Mouse (Mus musculus) limb, embryonic 14.5 days (tissue): ENCODE measurements around the gene Ctxn1. TPM values are rescaled to one million over a fixed set of nuclear protein-coding genes. Genes with fewer than 3 reads are reported as not detected.

Experiments used
- ATAC-seq: fragments of 200-750 bp; cut with Nextera tagmentation; 2 replicates; pipeline ENCODE4 v1.8.0; 2017; ENCODE audit warnings: low read depth, moderate number of reproducible peaks, moderate TSS enrichment; ENCODE audit not compliant: low FRiP score
- DNase-seq: peaks from one replicate; pipeline ENCODE4 v3.0.0-alpha.2; 2015; ENCODE audit warnings: low spot score
- H3K27ac ChIP-seq: fragments of 300-500 bp; sonication (generic); replicated peaks from 2 replicates; pipeline ENCODE4 v1.5.1; 2014; ENCODE audit warnings: low read depth, mild to moderate bottlenecking, low read length, moderate library complexity, mixed read lengths
- H3K27me3 ChIP-seq: fragments of 300-500 bp; sonication (generic); 2 replicates; pipeline ENCODE4 v1.6.1; 2014; ENCODE audit warnings: low read length, mixed read lengths; ENCODE audit not compliant: control insufficient read depth, insufficient read depth
- H3K36me3 ChIP-seq: fragments of 300-500 bp; sonication (generic); 2 replicates; pipeline ENCODE4 v1.6.1; 2014; ENCODE audit warnings: mild to moderate bottlenecking, low read length, moderate library complexity, mixed read lengths; ENCODE audit not compliant: control insufficient read depth, insufficient read depth
- H3K4me1 ChIP-seq: fragments of 300-500 bp; sonication (generic); 2 replicates; pipeline ENCODE4 v1.6.1; 2014; ENCODE audit warnings: antibody characterized with exemption, low read length, mixed read lengths; ENCODE audit not compliant: control insufficient read depth, insufficient read depth
- H3K4me2 ChIP-seq: fragments of 300-500 bp; sonication (generic); replicated peaks from 2 replicates; pipeline ENCODE4 v1.6.1; 2014; ENCODE audit warnings: low read depth, mild to moderate bottlenecking, low read length, moderate library complexity; ENCODE audit not compliant: severe bottlenecking
- H3K4me3 ChIP-seq: fragments of 300-500 bp; sonication (generic); replicated peaks from 2 replicates; pipeline ENCODE4 v1.5.1; 2014; ENCODE audit warnings: low read length
- H3K9ac ChIP-seq: fragments of 300-500 bp; sonication (generic); 2 replicates; pipeline ENCODE4 v1.6.1; 2014; ENCODE audit warnings: mild to moderate bottlenecking, low read depth, low read length, moderate library complexity; ENCODE audit not compliant: severe bottlenecking
- H3K9me3 ChIP-seq: fragments of 300-500 bp; sonication (generic); 2 replicates; pipeline ENCODE4 v1.6.1; 2016; ENCODE audit warnings: low read length; ENCODE audit not compliant: control insufficient read depth
- POLR2A ChIP-seq: fragments of 200-500 bp; IDR thresholded peaks from 2 replicates; pipeline ENCODE4 v1.8.0; 2012; ENCODE audit warnings: inconsistent platforms, mild to moderate bottlenecking, moderate library complexity, borderline replicate concordance; ENCODE audit not compliant: insufficient read depth, insufficient read length; ENCODE audit errors: extremely low read depth
- WGBS: fragments of 180-500 bp; shearing (Covaris S2); extraction: QIAGEN DNeasy Blood & Tissue Kit; methylation state at CpG from one replicate; pipeline ENCODE4 v1.1.7; 2014; 5-methylcytosine and 5-hydroxymethylcytosine counted together
- polyA plus RNA-seq, 2 experiments: library from polyadenylated mRNA; depleted of rRNA in 1 of 2; stranded (reverse) in 1 of 2; unstranded in 1 of 2; fragments of >200 nt; fragmentation: Nextera tagmentation in 1 of 2; extraction: Ambion mirVana in 1 of 2; gene quantifications; 2 replicates each; pipeline versions ENCODE4 v1.2.1 to v1.2.3; 2012 to 2014

Gene Ctxn1
- polyA plus RNA-seq (2012; rRNA removed) (102 and 151 TPM in 2 replicates), polyA plus RNA-seq (2014; fragmentation: Nextera tagmentation; extraction: Ambion mirVana) (54.9 and 62.4 TPM in 2 replicates)

DNA sequence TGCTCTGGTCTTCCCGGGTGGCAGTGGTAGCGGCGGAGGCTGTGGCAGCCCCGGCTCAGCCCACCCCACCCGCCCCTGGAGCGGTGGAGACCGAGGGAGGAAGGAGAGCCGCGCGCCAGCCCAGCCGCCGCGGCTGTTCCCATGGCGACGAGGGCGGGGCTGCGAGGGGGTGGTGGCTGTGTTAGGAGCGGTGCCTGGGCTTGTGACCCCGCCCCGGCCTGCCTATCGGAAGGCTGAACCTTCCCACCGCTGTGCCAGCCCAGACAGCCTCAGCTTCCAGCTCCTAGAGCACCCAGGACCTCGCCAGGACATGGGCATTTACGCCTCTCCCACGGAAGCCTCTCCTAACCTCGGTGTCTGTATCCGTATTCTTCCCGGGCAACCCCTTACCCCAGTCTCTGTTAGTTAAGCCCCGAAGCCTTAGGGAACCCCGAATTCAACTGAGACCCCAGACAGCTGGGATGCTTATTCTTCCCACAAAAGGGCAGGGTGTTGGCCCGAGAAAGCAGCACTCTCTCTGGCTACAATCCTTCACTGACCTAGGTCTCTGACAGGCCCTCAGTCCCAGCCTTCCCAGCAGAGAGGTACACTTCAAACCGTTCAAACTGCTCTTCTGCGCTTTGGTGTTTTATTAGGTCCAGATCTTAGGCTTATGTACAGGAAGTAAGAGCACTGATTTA lies at the start of gene Ctxn1:
TSS of gene Ctxn1 (minus strand) at position 150 of the 680 bp plus-strand sequence.
- DNase-seq (peak; percentile 91), ATAC-seq (peak; percentile 93)
- H3K9me3 ChIP-seq: no peaks in the 10 kb centered on the region
- WGBS: 4% methylated on average over 21 of the region's 33 CpGs
- H3K27ac ChIP-seq: peak within 1 kb of the TSS; percentile 77
- peaks cover 70% of the 10 kb centered on the region for H3K36me3 ChIP-seq
- peak within 1 kb of the TSS; percentile 84 for H3K4me3 ChIP-seq
- H3K9ac ChIP-seq: peak within 1 kb of the TSS; percentile 78
- H3K4me2 ChIP-seq: peak within 1 kb of the TSS; percentile 69
- H3K27me3 ChIP-seq: no peaks in the 10 kb centered on the region
- peaks cover 15% of the 10 kb centered on the region for H3K4me1 ChIP-seq
- TF ChIP-seq POLR2A: 0 out of 2 replicates have a peak, but pooled peaks have one; percentile 21

DNA sequence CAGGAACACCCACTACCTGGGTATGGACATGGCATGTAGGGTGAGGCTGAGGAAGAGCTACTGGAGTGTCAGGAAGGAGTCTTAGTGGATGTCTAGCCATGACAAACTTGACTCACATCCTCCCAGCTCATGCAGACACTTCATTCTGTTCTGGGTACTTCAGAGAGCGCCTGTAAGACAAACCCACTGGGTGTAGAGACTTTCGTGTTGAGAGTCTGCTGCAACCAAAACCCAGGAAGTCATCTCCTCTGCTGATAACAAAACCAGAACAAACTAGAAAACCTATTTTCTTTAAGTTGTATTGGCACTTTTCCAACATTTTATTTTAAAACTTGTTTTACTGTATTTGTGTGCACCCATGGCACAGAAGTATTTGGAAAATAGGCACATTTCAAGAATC lies 46.8 kb upstream of the Ctxn1 start:
- WGBS: 89% methylated on average over 2 of the region's 2 CpGs
- Histone ChIP-seq H3K9ac (no peak overlapping the region), H3K27me3 (no peaks in the 10 kb centered on the region), H3K9me3 (no peaks in the 10 kb centered on the region), H3K27ac (no peak overlapping the region), H3K4me2 (no peak overlapping the region), H3K4me1 (no peaks in the 10 kb centered on the region), H3K36me3 (peaks cover 97% of the 10 kb centered on the region), H3K4me3 (no peak overlapping the region)
- no peak for ATAC-seq
- no peak for DNase-seq
- no peak for TF ChIP-seq POLR2A

DNA sequence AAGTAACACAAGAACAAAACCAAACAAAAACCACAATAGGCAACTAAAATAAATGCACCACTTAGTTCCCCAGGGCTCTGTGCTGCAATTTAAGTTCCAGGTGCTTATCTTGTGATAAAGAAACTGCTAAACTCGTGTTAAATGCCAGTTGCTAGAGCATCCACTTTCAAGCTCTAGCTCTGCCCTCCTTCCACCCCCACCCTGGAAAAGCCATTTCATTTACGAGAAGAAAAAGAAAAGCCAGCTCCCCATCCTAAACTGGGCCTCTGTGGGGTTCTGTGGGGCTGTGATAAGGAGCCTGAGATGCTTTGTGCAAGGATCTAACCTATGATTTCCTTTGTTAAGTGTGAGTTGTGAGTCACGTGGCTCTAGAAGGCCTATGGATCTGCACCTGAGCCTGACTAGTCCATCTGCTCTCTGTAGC lies 45.1 kb upstream of the Ctxn1 start:
- H3K4me1 ChIP-seq: no peaks in the 10 kb centered on the region
- H3K27ac ChIP-seq: no peak overlapping the region
- H3K4me3 ChIP-seq: no peak overlapping the region
- H3K9ac ChIP-seq: no peak overlapping the region
- no peak for DNase-seq
- TF ChIP-seq POLR2A: no peak
- WGBS: 83% methylated on average over 3 of the region's 3 CpGs
- no peaks in the 10 kb centered on the region for H3K9me3 ChIP-seq
- ATAC-seq: no peak
- peaks cover 98% of the 10 kb centered on the region for H3K36me3 ChIP-seq
- no peaks in the 10 kb centered on the region for H3K27me3 ChIP-seq
- H3K4me2 ChIP-seq: no peak overlapping the region

DNA sequence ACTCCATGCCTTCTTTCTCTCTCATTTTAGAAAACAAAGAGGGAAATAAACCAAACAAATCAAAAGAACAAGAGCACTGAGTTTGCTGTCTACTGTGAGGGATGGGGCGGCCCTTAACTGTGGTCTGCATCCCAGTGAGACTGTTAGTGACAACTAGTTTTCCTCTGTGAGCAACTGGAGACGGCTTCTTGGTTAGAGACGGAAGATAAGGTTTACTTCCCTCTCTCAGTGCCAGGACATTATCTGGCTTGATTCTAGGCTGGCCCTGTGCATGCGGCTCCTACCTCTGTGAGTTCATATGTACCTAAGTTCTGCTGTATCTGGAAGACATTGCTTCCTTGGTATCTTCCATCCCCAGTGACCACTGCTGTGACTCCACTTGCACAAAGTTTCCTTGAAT lies 38.7 kb upstream of the Ctxn1 start:
- ATAC-seq (no peak), DNase-seq (no peak)
- 89% methylated on average over 4 of the region's 4 CpGs for WGBS
- Histone ChIP-seq H3K27ac (no peak overlapping the region), H3K9ac (no peak overlapping the region), H3K27me3 (no peaks in the 10 kb centered on the region), H3K9me3 (no peaks in the 10 kb centered on the region), H3K4me3 (no peak overlapping the region), H3K36me3 (peaks cover 97% of the 10 kb centered on the region), H3K4me2 (no peak overlapping the region), H3K4me1 (no peaks in the 10 kb centered on the region)
- TF ChIP-seq POLR2A: no peak

DNA sequence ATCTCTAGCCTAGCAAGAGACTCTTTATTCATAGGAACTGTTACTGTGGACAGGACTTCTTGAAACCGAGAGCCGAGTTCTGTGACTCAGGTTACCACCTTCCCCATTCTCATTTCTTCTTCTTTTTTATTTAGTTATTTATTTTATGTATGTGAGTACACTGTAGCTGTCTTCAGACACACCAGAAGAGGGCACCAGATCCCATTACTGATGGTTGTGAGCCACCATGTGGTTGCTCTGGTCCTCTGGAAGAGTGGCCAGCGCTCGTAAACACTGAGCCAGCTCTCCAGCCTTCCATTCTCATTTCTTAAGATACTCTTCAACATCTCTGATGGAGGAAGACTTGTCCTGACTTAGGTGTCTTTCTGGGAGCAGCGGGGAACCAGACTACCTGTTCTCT lies 33.7 kb upstream of the Ctxn1 start:
- H3K9ac ChIP-seq: no peak overlapping the region
- peaks cover 96% of the 10 kb centered on the region for H3K36me3 ChIP-seq
- no peaks in the 10 kb centered on the region for H3K9me3 ChIP-seq
- 86% methylated on average over 5 of the region's 5 CpGs for WGBS
- no peaks in the 10 kb centered on the region for H3K27me3 ChIP-seq
- no peak for ATAC-seq
- no peaks in the 10 kb centered on the region for H3K4me1 ChIP-seq
- H3K4me2 ChIP-seq: no peak overlapping the region
- H3K27ac ChIP-seq: no peak overlapping the region
- no peak overlapping the region for H3K4me3 ChIP-seq
- no peak for DNase-seq
- TF ChIP-seq POLR2A: no peak
